Mouse (Mus musculus): ENCODE results near the gene Hspa8.

- TF ChIP-seq CTCF (IDR thresholded peaks at IDR 0.05; ENCODE audit: borderline replicate concordance, control insufficient read depth, extremely low read depth, insufficient read depth, low read length, poor library complexity) (no peak), POLR2A (IDR thresholded peaks at IDR 0.05; ENCODE audit: control insufficient read depth, extremely low read depth, insufficient read depth, low read length, poor library complexity) (no peak)
Measured at GRCm38 (mm10) chr9:40772246-40772645, 28.5 kb upstream of the Hspa8 start.
